Mouse (Mus musculus) frontal cortex, adult (tissue): Measurements from ENCODE around the gene Sept3.
A peak's percentile ranks its signal among the peaks of the same experiment; 100 is the strongest.

Source experiments
- ATAC-seq: cut with Nextera tagmentation; 2 replicates; pipeline ENCODE4 v1.9.2; 2017; ENCODE audit warnings: mild to moderate bottlenecking, moderate library complexity, mixed read lengths; ENCODE audit not compliant: low TSS enrichment

The Sept3 gene

DNA sequence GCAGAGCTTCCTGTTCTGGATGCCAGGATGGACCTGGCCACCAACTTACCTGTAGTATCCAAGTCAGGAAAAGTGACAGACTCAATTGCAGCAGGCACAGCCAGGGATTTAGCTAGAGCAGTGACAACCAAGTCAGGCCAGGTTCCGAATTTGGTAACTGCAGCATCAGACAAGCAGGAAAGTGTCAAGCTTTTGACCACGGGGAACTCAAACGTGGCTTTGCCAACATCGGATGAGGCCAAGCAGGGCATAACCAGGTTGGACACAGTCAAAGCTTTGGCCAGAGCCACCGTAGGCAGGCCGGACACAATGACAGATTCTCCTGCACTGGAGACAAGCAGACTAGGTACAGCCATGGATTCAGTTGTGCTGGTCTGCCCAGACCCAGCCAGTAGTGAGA is 2.4 kb upstream of the Sept3 start:
- ATAC-seq = no peak

DNA sequence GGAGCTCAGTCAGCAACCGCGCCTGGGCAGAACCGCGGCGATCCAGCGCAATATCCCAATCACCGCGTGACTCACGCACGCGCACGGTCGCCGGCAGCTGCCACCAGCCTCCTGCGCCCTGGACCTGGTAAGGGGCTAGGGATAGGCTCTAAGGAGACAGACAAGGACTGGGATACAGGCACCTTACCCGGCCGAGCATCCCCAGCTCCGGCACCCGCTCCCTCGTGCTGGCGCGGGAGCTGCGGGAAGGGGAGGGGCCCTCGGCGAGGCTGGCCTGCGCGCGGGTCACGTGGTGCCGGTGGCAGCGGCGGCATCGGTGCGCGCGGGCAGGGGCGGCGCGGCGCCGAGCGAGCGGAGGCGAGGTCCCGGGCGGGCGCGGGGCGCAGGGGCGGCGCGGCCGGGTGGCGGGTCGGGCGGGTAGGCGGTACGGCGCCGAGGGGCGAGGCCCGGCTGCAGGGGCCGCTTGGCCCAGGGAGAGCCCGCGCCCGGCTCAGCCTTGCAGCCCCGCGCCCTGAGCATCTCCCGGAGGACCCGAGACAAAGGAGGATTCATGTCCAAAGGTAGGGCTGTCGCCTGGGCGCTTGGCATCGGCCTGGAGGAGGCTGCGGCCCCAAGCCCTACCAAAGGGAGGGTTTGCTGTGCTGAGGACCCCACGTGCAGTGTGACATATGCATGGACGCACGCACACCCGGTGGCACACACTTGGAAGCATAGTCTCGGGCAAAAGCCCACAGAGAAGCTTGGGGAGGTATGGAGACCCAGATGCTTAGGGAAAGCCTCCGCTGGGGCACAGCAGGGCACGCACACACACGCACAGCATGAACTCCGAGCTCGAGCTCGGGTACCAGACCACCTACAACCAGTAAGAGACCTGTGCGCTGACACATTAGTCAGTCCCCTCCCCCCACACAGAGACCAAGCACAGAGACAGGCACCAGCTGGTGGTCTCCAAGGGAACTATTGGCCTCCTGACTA is 521 bp downstream of the Sept3 start:
- peak; percentile 42 for ATAC-seq

DNA sequence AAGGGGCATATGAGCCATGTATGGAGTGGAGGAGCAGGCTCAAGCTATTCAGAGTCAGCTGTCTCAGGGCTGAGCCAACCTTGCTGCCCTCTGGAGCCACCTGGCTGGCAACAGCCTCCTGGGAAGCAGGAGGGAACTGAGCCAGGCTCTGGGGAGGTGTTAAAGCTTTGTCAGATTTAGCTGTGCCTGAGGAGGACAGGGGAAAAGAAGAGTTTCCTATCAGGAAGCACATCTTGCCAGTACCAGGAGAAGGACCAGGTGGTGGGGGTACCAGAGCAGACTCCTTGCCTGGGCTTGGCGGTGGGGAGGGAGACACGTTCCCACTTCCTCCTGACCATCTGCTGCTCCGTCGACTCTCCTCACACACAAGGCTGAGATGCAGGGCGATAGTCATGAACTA is 2.9 kb downstream of the Sept3 start:
- peak; percentile 32 for ATAC-seq

DNA sequence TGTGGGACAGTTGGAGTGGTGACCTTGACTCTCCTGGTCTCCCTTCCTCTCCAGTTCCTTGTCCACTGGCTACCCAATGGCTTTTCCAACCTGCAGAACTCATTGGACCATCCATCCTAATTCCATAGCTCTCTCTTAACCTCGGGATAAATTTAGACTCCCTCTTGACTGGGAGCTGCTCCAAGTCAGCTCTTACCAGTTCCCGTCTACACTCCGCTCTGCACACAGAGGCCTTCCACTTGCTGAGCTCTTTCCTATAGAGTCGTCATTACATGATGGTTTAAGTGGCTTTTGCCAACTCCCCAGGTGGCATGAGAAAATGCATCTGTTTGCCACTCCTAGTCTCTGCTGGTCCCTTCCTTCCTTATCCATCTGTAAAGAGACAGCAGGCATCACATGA is 5.9 kb downstream of the Sept3 start:
- ATAC-seq = peak; percentile 28

DNA sequence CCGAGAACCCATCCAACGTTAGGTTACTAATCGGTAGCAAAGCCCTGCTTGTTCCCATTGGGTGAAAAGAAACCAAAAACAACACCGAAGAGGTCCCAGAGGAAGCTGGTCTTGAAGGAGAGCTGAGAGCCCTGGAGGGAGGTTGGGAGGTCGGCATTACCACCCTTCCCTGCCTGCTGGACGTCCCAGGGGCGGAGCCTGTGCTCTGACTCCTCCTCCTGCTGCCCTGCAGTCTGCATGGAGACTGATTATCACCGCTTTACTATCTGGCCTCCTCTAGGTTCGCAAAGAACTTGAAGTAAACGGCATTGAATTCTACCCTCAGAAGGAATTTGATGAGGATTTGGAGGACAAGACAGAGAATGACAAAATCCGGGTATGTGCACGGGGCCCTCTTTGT is 11.5 kb downstream of the Sept3 start:
- ATAC-seq = no peak

DNA sequence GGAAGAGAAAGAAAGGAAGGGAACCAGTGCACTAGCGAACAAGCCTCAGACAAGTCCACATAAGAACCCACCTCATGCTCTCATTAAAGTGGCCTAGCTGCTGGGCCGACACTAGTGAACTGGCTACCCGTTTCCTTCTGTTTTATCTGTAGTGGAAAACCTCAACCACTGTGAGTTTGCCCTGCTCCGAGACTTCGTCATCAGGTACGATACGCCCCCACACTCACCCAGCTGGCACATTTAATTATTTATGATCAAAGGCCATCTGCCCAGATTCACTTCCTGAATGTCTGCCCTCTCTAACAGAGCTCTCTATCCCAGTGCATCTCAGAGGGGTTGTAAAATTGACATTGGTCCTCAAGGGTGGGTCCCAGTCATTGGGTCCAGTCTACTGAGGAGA is 15.6 kb downstream of the Sept3 start:
- ATAC-seq = no peak

DNA sequence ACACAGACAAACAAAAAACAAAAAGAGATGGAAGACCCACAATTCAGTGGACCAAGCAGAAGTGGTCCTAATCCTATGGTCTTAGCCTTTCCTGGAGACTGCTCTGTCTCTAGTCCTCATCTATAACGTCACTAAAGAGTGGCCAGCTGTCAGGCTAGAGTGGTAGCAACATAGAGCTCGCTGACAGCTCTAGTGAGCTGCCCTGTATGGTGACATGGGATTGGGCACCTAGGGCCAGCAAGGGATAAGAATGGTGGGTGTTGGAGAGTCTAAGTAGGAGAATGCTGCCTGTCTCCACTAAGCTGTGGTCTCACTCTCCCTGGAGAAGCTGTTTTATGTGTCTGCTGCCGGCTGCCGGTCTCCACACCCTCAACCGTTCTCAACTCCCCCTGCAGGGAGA is 18.2 kb downstream of the Sept3 start:
- ATAC-seq = 0 out of 2 replicates have a peak, but pooled peaks have one; percentile 22

DNA sequence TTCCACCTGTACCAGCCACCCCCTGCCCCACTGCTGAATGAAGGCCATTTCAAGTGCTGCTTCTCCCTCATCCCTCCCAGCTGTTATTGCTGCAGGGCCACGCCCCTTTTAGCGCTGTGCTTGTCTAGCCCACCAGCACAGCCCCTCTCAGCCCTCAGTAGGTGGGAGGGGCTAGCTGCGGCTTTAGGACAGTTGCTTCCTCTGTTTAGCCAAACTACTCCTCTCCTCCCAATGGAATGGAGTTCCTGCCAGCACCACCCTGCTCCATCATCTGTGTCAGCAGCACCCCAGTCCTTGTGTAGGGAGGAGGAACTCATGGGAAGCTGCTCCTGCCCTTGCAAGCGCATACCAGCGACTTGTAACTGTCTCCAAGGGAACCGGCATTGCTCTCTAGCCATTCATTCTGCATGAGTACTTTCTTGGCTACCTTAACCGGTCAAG is 18.6 kb downstream of the Sept3 start:
- ATAC-seq = peak; percentile 70

DNA sequence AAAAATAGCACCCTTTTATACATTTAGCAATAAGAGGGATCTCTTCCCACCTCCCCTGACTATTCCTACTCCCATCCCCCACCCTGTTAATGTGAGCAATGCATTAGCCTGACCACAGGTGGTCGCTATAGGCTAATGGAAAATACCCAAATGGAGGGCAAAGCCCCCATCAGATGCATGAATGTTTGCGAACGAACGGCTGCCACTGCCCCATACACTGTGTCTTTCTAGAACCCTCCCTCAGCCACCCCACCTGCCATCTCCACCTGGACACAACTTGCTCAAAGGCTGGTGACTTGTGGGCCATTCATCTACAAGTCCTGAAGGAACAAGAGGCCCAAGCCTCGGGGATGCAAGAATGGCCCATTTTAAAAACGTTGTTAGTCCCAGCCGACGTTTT is 19.4 kb downstream of the Sept3 start:
- ATAC-seq = 0 out of 2 replicates have a peak, but pooled peaks have one; percentile 15

DNA sequence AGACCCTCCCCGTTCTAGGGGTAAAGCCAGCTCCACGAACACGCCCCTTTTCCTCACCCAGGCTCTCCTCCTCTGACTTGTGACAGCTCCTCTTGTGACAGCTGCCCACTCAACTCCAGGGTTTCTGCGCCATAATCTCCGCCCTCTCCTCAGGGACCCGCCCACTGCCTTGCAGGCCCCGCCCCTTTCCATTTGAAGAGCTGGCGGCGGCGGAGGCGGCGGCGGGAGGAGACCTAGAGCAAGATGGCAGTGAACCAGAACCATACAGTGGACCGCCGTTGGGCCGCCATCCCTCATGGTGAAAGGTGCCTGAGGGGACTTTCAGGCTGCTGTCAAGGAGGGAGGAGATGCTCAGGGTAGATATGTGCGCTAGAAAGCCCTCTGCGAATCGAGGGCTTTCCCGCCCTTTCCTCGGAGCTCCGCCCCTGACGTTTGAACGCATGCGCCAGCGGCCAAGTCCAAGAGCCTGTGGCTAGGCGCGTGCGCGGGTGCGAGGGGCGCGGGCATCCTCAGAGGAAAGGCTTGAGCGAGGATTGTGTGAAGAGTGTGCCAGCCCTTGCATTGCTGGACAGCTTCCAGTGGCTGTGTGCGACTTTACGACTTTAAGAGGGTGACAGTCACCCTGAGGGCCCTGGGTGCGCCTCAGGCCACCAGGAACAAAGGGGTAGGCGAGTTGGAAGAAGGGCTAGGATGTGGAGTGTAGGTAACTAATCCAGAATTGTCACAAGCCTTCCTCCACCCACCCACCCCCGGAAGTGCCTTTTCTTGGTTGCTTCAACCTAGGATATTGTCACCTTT is 24.3 kb downstream of the Sept3 start, which contains the start of gene Wbp2nl:
Gene Wbp2nl (plus strand): TSS at position 191 of the 798 bp plus-strand sequence.
- ATAC-seq = no peak

DNA sequence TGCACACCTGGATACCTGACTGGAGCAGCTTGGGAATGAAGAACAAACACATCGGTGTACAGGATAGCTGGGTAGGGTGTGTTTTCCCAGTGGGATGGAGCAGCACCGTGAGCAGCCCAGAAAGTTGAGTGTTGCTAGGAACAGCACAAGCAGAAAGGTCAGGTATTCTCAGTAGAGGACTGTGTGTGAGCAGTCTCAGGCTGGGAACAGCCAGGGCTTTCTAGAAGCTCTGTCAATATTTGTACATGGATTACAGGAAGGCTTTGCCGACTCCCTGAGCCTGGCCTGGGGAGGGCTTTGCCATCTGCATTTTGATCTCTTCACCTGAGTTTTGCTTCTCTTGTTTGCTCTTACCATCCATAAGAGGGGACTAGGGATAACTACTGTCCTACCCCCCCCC is 32.4 kb downstream of the Sept3 start:
- no peak for ATAC-seq

DNA sequence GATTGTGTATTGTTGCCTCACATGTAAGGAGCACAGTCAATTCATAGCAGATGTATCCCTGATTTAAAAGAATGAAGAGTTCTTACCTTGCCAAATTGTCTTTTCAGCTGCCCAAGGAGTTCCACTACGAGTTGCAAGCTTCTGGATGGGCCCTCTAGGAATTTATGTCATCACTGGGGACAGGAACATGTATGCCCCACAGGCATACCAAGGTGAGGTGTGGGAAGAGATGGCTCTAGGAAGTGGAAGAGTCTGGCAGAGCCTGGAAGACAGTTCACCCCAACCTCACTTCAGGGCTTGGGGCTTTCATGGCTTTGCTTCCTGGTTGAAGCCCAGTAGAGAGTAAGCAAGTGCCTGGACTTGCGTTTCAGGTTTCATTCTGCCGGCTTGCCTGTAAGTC is 33.7 kb downstream of the Sept3 start:
- no peak for ATAC-seq

DNA sequence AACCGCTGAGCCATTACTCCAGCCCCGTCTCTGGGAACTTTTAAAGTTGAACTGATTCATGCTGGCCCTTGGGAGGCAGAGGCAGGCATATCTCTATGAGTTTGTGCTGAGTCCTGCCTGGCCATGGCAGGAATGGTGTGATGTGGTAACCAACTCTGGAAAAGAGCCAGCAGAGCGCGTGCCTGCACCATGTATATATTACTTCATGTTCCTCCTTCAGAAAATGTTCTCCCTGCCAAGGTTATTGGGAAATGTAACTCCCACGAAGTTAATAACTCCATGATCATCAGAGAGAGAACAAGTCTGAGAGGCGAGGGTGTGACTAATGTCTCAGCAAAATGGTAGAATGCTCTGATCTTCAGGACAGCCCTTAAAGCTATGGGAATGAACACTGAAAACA is 43.1 kb downstream of the Sept3 start:
- ATAC-seq = no peak

DNA sequence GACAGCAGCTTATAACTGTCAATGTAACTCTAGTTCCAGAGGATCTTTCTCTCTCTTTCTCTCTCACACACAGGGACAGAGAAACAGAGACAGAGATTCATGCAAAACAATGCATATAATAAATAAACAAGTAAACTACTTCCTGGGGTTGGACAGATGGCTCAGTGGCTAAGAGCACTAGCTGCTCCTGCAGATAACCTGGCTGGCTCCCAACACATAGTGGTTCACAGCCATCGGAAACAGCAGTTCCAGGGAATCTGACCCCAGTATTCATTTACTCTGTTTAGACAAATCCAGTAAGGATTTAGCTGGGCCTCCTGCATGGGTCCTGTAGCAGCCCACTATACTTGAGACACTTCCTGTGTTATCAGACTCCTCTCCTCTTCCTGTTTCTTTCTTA is 44.9 kb downstream of the Sept3 start:
- no peak for ATAC-seq

DNA sequence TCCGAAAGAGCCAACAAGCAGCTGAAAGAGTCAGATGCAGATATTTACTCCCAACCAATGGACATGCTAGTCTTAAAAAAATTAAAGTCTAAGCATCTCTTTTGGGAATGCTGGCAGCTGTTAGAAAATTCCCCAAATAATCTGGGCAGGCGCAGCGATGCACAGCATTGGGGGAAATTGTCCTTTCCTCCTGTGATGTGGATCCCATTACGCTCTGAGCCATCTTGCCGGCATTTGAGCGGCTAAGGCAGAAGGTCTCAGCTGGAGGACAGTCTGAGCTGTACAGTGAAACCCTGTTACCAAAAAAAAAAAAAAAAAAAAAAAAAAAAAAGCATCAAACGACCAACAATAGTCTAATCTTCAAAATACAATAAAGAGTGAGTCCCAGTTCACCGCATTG is 47.5 kb downstream of the Sept3 start:
- no peak for ATAC-seq

DNA sequence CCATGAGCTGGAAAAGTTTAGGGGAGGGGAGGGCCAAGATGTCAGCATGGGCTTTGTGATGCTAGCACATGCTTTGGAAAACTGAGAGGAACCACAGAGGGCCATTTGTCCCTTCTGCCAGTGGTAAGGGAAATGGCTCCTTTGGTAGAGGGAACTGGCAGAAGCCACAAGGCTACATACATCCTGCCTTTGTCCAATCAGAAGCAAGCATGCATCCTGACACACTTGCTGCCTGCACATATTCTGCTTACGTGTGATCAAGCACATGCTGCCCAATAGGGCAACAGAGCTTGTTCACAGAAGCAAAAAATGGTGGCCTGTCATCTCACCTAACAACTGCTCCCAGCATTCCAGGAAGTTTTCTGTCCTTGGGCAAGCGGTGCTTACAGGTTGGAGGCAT is 50.7 kb downstream of the Sept3 start:
- ATAC-seq = no peak

DNA sequence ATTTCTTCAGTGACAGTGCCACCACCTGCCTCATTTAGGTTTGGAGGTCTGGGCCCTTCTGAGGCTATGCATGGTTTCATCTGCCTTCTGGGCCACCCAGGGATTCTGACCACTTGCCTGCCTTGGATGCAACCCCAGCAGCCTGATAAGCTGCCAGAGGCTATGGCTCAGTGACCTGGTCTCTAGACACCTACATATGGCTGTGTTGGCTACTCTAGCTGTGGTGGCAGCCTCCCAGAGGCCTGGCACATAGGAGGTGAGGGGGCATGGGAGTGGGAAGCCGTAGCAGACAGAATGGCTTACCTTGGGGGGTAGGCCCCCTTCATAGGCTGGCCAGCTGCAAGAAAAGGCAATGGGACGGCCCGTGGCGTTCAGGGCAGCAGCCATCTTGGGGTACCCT is 60.5 kb downstream of the Sept3 start:
- ATAC-seq = no peak

DNA sequence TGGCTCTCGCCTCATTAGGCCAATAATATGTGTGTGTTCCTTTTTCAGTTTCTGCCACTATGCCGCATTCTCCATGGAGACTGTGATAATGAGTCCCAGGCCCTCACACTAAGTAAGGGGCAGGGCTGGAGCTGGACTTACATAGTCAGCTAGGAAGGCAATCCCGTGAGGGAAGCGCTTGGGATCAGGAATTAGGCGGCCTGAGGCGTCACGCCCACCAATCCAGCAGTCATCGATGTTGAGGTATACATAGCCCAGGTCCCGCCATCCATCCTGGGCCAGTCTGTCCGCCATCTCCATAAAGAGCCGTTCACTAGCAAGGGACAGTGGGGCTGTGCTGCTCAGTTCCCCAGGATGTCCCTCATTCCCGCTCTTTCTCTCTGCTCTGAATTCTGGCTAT is 61.9 kb downstream of the Sept3 start:
- ATAC-seq = no peak

DNA sequence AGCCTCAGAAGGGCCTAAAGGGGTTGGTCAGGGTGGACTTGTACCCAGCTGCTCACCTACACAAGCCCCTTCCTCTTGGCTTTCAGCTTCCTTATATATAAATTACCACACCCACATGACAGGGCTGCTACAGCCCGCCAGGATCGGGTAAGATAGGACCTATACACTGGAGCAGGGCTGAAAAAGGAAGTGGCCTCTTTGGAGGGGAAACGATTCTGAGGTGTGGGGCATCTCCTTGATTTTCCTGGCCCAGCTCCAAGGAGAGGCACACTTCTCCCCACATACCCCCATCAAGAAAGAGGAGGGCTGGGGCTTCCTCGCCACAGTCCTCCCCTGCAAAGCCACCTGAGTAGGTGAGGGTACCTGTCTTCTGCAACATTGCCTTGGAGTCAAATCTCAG is 63.2 kb downstream of the Sept3 start:
- no peak for ATAC-seq

DNA sequence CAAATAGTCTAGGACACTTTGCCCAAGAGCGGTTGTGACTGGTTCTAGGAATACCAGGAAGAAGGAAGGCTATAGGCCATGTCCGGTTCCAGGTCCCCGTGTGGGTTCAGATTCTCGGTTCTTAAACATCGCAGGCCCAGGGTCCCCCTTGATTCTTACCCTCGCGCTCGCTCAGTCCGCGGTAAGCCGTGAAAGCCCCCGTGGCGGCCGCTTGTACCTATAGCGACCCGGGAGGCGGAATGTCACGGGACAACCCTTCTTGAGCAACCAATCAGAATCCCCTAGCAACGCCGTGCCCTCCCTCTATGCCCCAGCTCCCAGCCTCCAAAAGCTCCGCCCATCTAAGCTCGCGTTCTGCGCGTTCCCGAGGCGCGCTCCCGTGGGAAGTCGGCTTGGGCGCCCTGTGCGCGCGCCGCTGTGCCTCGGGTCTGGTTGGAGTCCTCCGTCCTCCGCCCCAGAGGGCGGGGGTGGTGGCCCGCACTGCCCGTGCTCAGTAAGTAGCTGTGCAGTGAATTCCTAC is 64.0 kb downstream of the Sept3 start, which contains the start of the genes Naga, Pheta2 and Smdt1:
Gene Naga (minus strand): TSS at position 333 of the 520 bp plus-strand sequence.
Gene Pheta2 (plus strand): TSS at position 350 of the 520 bp plus-strand sequence.
Gene Smdt1 (plus strand): TSS at position 367 of the 520 bp plus-strand sequence.
- peak; percentile 98 for ATAC-seq

DNA sequence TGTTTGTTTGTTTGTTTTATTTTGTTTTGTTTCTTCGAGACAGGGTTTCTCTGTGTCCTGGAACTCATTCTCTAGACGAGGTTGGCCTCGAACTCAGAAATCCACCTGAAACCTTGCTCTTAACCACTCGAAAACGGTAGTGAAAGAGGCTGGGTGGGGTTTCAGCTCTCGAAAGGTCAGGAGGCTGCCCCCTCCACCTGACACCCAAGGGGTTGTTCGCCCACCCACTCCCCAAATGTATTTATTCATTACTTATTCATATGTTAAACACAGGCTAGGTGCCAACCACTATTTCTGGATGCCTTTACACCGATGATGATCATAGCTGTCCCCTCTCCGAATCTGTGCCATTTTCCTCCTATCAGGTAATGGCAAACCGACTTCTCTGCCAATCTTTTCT is 64.5 kb downstream of the Sept3 start:
- no peak for ATAC-seq

DNA sequence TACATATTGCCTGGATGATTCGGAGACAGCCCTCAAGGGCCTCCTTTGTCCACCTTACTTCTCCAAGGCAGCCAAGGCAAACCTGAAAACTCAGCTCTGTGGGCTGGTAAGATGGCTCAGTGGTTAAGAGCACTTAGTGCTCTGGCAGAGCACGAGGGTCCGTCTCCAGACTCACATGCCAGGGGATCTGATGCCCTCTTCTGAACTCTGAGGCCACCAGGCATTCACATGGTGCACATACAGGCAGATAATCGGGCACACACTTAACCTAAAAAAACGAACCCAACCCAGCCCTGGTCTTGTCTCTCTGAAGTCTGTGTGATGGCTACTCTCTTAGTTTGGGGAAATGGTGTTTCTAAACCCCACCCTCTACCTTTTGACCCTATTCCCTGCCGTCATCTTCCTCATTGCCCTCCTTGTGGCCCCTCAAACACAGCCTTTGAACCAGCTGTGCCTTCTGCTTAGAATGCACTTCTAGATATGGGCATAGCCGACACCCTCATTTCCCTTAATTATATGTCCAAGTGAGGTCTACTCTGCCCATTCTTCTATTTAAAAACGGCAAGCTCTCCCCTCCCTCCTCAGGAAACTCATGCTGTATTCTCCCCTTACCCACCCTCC is 65.1 kb downstream of the Sept3 start:
- ATAC-seq = no peak
